ENCODE assay signal across 35 mouse cellular contexts in the genomic region with DNA sequence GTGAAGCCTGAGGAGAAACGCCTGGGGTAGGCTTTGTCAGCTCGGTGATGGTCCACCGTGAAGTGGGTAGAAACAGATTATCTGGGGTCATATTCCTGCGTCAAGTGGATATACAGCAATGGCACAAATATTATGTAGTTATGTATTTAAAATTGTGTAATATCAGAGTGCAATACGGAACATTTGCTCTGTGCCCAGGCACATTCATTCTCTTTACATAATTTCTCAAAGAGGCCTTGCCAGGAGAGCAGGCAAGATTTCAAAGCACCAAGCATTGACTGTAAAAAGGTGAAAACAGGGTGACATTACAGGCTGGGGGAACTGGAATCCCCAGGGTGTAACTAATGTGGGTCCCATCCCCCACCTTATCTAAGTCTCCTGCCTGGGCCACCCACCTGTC. TPM values are rescaled to one million over a fixed set of nuclear protein-coding genes. Genes with fewer than 3 reads are reported as not detected.
DNase-seq lines count a peak whose midpoint lies in the region; ATAC-seq and TF ChIP-seq lines count a peak whose summit lies in the region.
"Had no signal": no experiment of that assay in that cellular context is flagged by ENCODE, and none has a peak within 500 bp of the region (broad histone marks: within the 10 kb centered on the region; RNA-seq: fewer than 3 reads in every experiment).

No protein-coding gene starts in this region.

- DNase-seq in heart, adult 2 months = no peak
- DNase-seq in heart, postnatal 25 days (ENCODE audit: low spot score) = no peak
- DNase-seq in liver, postnatal 0 days = no peak
- peak; percentile 62 for DNase-seq in lung, postnatal 0 days (ENCODE audit: low spot score)
- no peak for DNase-seq in testis, postnatal 14 days (ENCODE audit: low spot score)
- DNase-seq: B cell, adult 2 months; cerebellum, adult 11-12 months; cerebellum, adult 9-11 months; gastrocnemius, postnatal 10 days; heart, postnatal 4 days; kidney, postnatal 14 days; right cerebral cortex, adult 18-20 months; thymus, postnatal 4 days had no signal

- TF ChIP-seq EP300 in heart, adult 2 months (IDR thresholded peaks at IDR 0.05; ENCODE audit: insufficient read depth, low read depth, low read length) = no peak
- no peak for TF ChIP-seq EP300 in liver, postnatal 0 days (IDR thresholded peaks at IDR 0.05; ENCODE audit: low read depth)
- TF ChIP-seq EP300 in lung, postnatal 0 days (IDR thresholded peaks at IDR 0.05) = peak; percentile 35; the same call in 1 of the 2 replicates

- H3K79me2 ChIP-seq in heart, adult 2 months (replicated peaks; ENCODE audit: control insufficient read depth, insufficient read depth, low read length) = no peaks in the 10 kb centered on the region

- H3K27me3 ChIP-seq in heart, adult 2 months (ENCODE audit: control insufficient read depth, insufficient read depth, low read length) = no peaks in the 10 kb centered on the region
- no peaks in the 10 kb centered on the region for H3K27me3 ChIP-seq in liver, embryonic 16.5 days (ENCODE audit: control insufficient read depth, insufficient read depth, low read depth, low read length)
- no peaks in the 10 kb centered on the region for H3K27me3 ChIP-seq in liver, embryonic 12.5 days (replicated peaks)
- H3K27me3 ChIP-seq in liver, postnatal 0 days (ENCODE audit: insufficient read depth, low read length) = no peaks in the 10 kb centered on the region
- H3K27me3 ChIP-seq in lung, postnatal 0 days (replicated peaks; ENCODE audit: insufficient read depth, low read length) = no peaks in the 10 kb centered on the region
- H3K27me3 ChIP-seq: embryonic facial prominence, embryonic 13.5 days; forebrain, embryonic 15.5 days; heart, embryonic 15.5 days; hindbrain, embryonic 13.5 days; limb, embryonic 12.5 days; neural tube, embryonic 12.5 days had no signal

- no peaks in the 10 kb centered on the region for H3K9me3 ChIP-seq in liver, embryonic 16.5 days (replicated peaks; ENCODE audit: control insufficient read depth, low read length)
- H3K9me3 ChIP-seq in liver, embryonic 12.5 days (replicated peaks) = no peaks in the 10 kb centered on the region
- no peaks in the 10 kb centered on the region for H3K9me3 ChIP-seq in liver, postnatal 0 days (ENCODE audit: low read length)
- H3K9me3 ChIP-seq in lung, postnatal 0 days (ENCODE audit: low read length) = no peaks in the 10 kb centered on the region
- H3K9me3 ChIP-seq: embryonic facial prominence, embryonic 13.5 days; forebrain, embryonic 10.5 days; forebrain, embryonic 15.5 days; heart, embryonic 10.5 days; heart, embryonic 15.5 days; hindbrain, embryonic 13.5 days; limb, embryonic 12.5 days; neural tube, embryonic 12.5 days had no signal

- WGBS in heart, adult 2 months = 78% methylated on average over 5 of the region's 5 CpGs
- WGBS in liver, embryonic 16.5 days (ENCODE audit: insufficient replicate concordance) = 72% methylated on average over 5 of the region's 5 CpGs
- WGBS in liver, embryonic 12.5 days (ENCODE audit: insufficient replicate concordance) = 66% methylated on average over 5 of the region's 5 CpGs
- 74% methylated on average over 5 of the region's 5 CpGs for WGBS in liver, postnatal 0 days (ENCODE audit: insufficient replicate concordance)
- 53% methylated on average over 5 of the region's 5 CpGs for WGBS in lung, postnatal 0 days

- H3K4me1 ChIP-seq in heart, adult 2 months (ENCODE audit: control insufficient read depth, insufficient read depth, low read length) = peaks cover 4% of the 10 kb centered on the region
- peaks cover 3% of the 10 kb centered on the region; the same call in 1 of the 2 replicates for H3K4me1 ChIP-seq in liver, embryonic 16.5 days (ENCODE audit: control insufficient read depth, low read depth, low read length)
- H3K4me1 ChIP-seq in liver, embryonic 12.5 days = no peaks in the 10 kb centered on the region
- H3K4me1 ChIP-seq in liver, postnatal 0 days (ENCODE audit: insufficient read depth) = peaks cover 9% of the 10 kb centered on the region
- H3K4me1 ChIP-seq in lung, postnatal 0 days (ENCODE audit: insufficient read depth, low read depth, low read length) = no peaks in the 10 kb centered on the region
- H3K4me1 ChIP-seq: embryonic facial prominence, embryonic 13.5 days; forebrain, embryonic 10.5 days; forebrain, embryonic 15.5 days; heart, embryonic 15.5 days; hindbrain, embryonic 13.5 days; limb, embryonic 12.5 days; neural tube, embryonic 12.5 days had no signal

- no peak for TF ChIP-seq CTCF in heart, adult 2 months (IDR thresholded peaks at IDR 0.05)
- TF ChIP-seq CTCF in liver, postnatal 0 days (IDR thresholded peaks at IDR 0.05; ENCODE audit: low read depth) = no peak
- no peak for TF ChIP-seq CTCF in lung, postnatal 0 days (IDR thresholded peaks at IDR 0.05)

- H3K4me2 ChIP-seq in liver, embryonic 16.5 days (ENCODE audit: low read depth, low read length) = peak overlapping the region; percentile 39; the same call in 1 of the 2 replicates
- no peak overlapping the region for H3K4me2 ChIP-seq in liver, embryonic 12.5 days
- peak overlapping the region; percentile 62 for H3K4me2 ChIP-seq in liver, postnatal 0 days (ENCODE audit: low read depth, low read length)
- H3K4me2 ChIP-seq in lung, postnatal 0 days (replicated peaks; ENCODE audit: low read depth, low read length) = peak overlapping the region; percentile 50
- H3K4me2 ChIP-seq: embryonic facial prominence, embryonic 13.5 days; forebrain, embryonic 15.5 days; heart, embryonic 15.5 days; hindbrain, embryonic 13.5 days; limb, embryonic 12.5 days; midbrain, embryonic 11.5 days; neural tube, embryonic 12.5 days had no signal

- intact Hi-C loops in heart, adult 2 months (cut with DNase I) = loop anchor here (10.0 kb wide), 1 partner anchor 198 kb away; no protein-coding TSS in a partner anchor
- intact Hi-C loops in heart, postnatal 25 days (cut with DNase I) = loop anchor here (10.0 kb wide), 1 partner anchor 198 kb away; no protein-coding TSS in a partner anchor

- H3K27ac ChIP-seq in heart, adult 2 months = peak overlapping the region; percentile 79
- H3K27ac ChIP-seq in liver, embryonic 16.5 days (ENCODE audit: low read length) = no peak overlapping the region
- no peak overlapping the region for H3K27ac ChIP-seq in liver, embryonic 12.5 days
- no peak overlapping the region for H3K27ac ChIP-seq in liver, postnatal 0 days (ENCODE audit: low read depth)
- H3K27ac ChIP-seq in lung, postnatal 0 days (ENCODE audit: low read length) = peak overlapping the region; percentile 61; the same call in 1 of the 2 replicates
- H3K27ac ChIP-seq: embryonic facial prominence, embryonic 13.5 days; forebrain, embryonic 10.5 days; forebrain, embryonic 15.5 days; heart, embryonic 10.5 days; heart, embryonic 15.5 days; hindbrain, embryonic 13.5 days; layer of hippocampus, adult 2 months; left cerebral cortex, adult 2 months; limb, embryonic 12.5 days; liver, embryonic 14.5 days; neural tube, embryonic 12.5 days; stomach, postnatal 0 days had no signal

- peak overlapping the region; percentile 80 for H3K9ac ChIP-seq in heart, adult 2 months (ENCODE audit: low read depth, low read length)
- H3K9ac ChIP-seq in liver, embryonic 16.5 days (ENCODE audit: low read depth, low read length) = no peak overlapping the region
- no peak overlapping the region for H3K9ac ChIP-seq in liver, embryonic 12.5 days
- H3K9ac ChIP-seq in liver, postnatal 0 days (replicated peaks) = no peak overlapping the region
- no peak overlapping the region for H3K9ac ChIP-seq in lung, postnatal 0 days (replicated peaks; ENCODE audit: low read depth)
- H3K9ac ChIP-seq: embryonic facial prominence, embryonic 13.5 days; forebrain, embryonic 15.5 days; heart, embryonic 15.5 days; hindbrain, embryonic 13.5 days; limb, embryonic 12.5 days; liver, embryonic 14.5 days; neural tube, embryonic 12.5 days had no signal

- TF ChIP-seq POLR2A in heart, adult 2 months (IDR thresholded peaks at IDR 0.05; ENCODE audit: insufficient read depth, low read depth, low read length) = no peak

- H3K36me3 ChIP-seq in heart, adult 2 months (ENCODE audit: control insufficient read depth, insufficient read depth, low read length) = peaks cover 3% of the 10 kb centered on the region
- H3K36me3 ChIP-seq in liver, embryonic 16.5 days (ENCODE audit: control insufficient read depth, insufficient read depth) = no peaks in the 10 kb centered on the region
- no peaks in the 10 kb centered on the region for H3K36me3 ChIP-seq in liver, embryonic 12.5 days
- H3K36me3 ChIP-seq in liver, postnatal 0 days (replicated peaks; ENCODE audit: insufficient read depth, low read length) = no peaks in the 10 kb centered on the region
- H3K36me3 ChIP-seq in lung, postnatal 0 days (ENCODE audit: insufficient read depth, low read length) = no peaks in the 10 kb centered on the region
- H3K36me3 ChIP-seq: embryonic facial prominence, embryonic 13.5 days; forebrain, embryonic 10.5 days; forebrain, embryonic 15.5 days; heart, embryonic 10.5 days; heart, embryonic 15.5 days; hindbrain, embryonic 13.5 days; limb, embryonic 12.5 days; neural tube, embryonic 12.5 days had no signal

- no peak for ATAC-seq in liver, embryonic 16.5 days (ENCODE audit: low read depth)
- no peak for ATAC-seq in liver, embryonic 12.5 days
- no peak for ATAC-seq in liver, postnatal 0 days
- no peak for ATAC-seq in lung, postnatal 0 days
- ATAC-seq: forebrain, embryonic 15.5 days; midbrain, embryonic 16.5 days had no signal

- peak overlapping the region; percentile 35; the same call in 1 of the 2 replicates for H3K4me3 ChIP-seq in heart, adult 2 months
- peak overlapping the region; percentile 7 for H3K4me3 ChIP-seq in liver, embryonic 16.5 days (ENCODE audit: low read depth, low read length)
- no peak overlapping the region for H3K4me3 ChIP-seq in liver, embryonic 12.5 days
- H3K4me3 ChIP-seq in liver, postnatal 0 days (ENCODE audit: low read depth, low read length) = 0 out of 2 replicates have a peak overlapping the region, but pooled peaks have one; percentile 17
- peak overlapping the region; percentile 28; the same call in 1 of the 2 replicates for H3K4me3 ChIP-seq in lung, postnatal 0 days (ENCODE audit: low read depth, low read length)
- H3K4me3 ChIP-seq: embryonic facial prominence, embryonic 13.5 days; forebrain, embryonic 10.5 days; forebrain, embryonic 15.5 days; heart, embryonic 10.5 days; heart, embryonic 15.5 days; hindbrain, embryonic 13.5 days; layer of hippocampus, adult 2 months; left cerebral cortex, adult 2 months; limb, embryonic 12.5 days; neural tube, embryonic 12.5 days had no signal

RNA-seq across cellular contexts. Expression of a gene that starts 1.2 kb away (rescaled TPM):
- total RNA-seq in heart, adult 2 months (2021) = 100 to 1,000 TPM; 276 to 286 TPM
- polyA plus RNA-seq in heart, adult 2 months (2012; rRNA removed) = 243 and 410 TPM in 2 replicates
- 100 to 1,000 TPM; 174 to 223 TPM for total RNA-seq in heart, postnatal 25 days (2021)
- polyA plus RNA-seq in liver, embryonic 16.5 days (2015; fragmentation: Nextera tagmentation; extraction: Ambion mirVana) = 45.9 and 53.7 TPM in 2 replicates
- 1.5 and 1.8 TPM in 2 replicates for polyA plus RNA-seq in liver, embryonic 12.5 days (2016; fragmentation: Nextera tagmentation; extraction: Ambion mirVana)
- 216 and 217 TPM in 2 replicates for polyA plus RNA-seq in liver, postnatal 0 days (2015; fragmentation: Nextera tagmentation; extraction: Ambion mirVana)
- 408 and 424 TPM in 2 replicates for polyA plus RNA-seq in lung, postnatal 0 days (2015; fragmentation: Nextera tagmentation; extraction: Ambion mirVana)
- total RNA-seq: common myeloid progenitor, adult 5-6 weeks; layer of hippocampus, postnatal 14 days; left cerebral cortex, adult 2 months; left cerebral cortex, postnatal 25 days had no signal
- polyA plus RNA-seq: forebrain, embryonic 15.5 days; midbrain, embryonic 11.5 days; neural tube, embryonic 12.5 days had no signal

RNA-seq across cellular contexts. Expression of a gene that starts 33.0 kb away (rescaled TPM):
- total RNA-seq in heart, adult 2 months (2021) = 1 to 10 TPM in 1 of 2 experiments, under 1 TPM in 1; 0.50 to 1.1 TPM
- 0.84 and 1.8 TPM in 2 replicates for polyA plus RNA-seq in heart, adult 2 months (2012; rRNA removed)
- total RNA-seq in heart, postnatal 25 days (2021) = under 1 TPM; 0.70 to 0.81 TPM
- polyA plus RNA-seq in liver, embryonic 16.5 days (2015; fragmentation: Nextera tagmentation; extraction: Ambion mirVana) = 7.0 and 7.2 TPM in 2 replicates
- 0.11 TPM in 1 of 2 replicates, not detected in the other for polyA plus RNA-seq in liver, embryonic 12.5 days (2016; fragmentation: Nextera tagmentation; extraction: Ambion mirVana)
- 5.4 and 7.4 TPM in 2 replicates for polyA plus RNA-seq in liver, postnatal 0 days (2015; fragmentation: Nextera tagmentation; extraction: Ambion mirVana)
- 2.7 and 3.8 TPM in 2 replicates for polyA plus RNA-seq in lung, postnatal 0 days (2015; fragmentation: Nextera tagmentation; extraction: Ambion mirVana)
- total RNA-seq: common myeloid progenitor, adult 5-6 weeks; layer of hippocampus, adult 2 months; layer of hippocampus, postnatal 14 days; left cerebral cortex, adult 2 months; left cerebral cortex, postnatal 25 days; megakaryocyte, adult 5-6 weeks had no signal
- polyA plus RNA-seq: embryonic facial prominence, embryonic 13.5 days; forebrain, embryonic 10.5 days; forebrain, embryonic 15.5 days; frontal cortex, adult 2 months; heart, embryonic 10.5 days; hindbrain, embryonic 13.5 days; kidney, embryonic 14.5 days; limb, embryonic 12.5 days; midbrain, embryonic 11.5 days; midbrain, embryonic 16.5 days; neural tube, embryonic 12.5 days had no signal

Comparison
In these comparisons a context has a peak if more than half of its experiments do, and no peak if none do; other contexts are left out.
1. RNA of a gene that starts 1.2 kb away (polyA plus RNA-seq): 408 to 424 TPM in lung, postnatal 0 days, 243 to 410 TPM in heart, adult 2 months, 216 to 217 TPM in liver, postnatal 0 days and 45.9 to 53.7 TPM in liver, embryonic 16.5 days; 1.5 to 1.8 TPM in liver, embryonic 12.5 days; every median in the first group is over 10 times any median in the second.
2. H3K27ac ChIP-seq: peak in heart, adult 2 months (single experiment) and lung, postnatal 0 days (single experiment); none in liver, embryonic 16.5 days (single experiment), liver, embryonic 12.5 days (single experiment) and liver, postnatal 0 days (single experiment).